Mouse (Mus musculus) midbrain, postnatal 0 days (tissue): ENCODE measurements around the gene Bhlha9. TPM values are rescaled to one million over a fixed set of nuclear protein-coding genes. Genes with fewer than 3 reads are reported as not detected.
A peak's percentile ranks its signal among the peaks of the same experiment; 100 is the strongest.

Experiments
- ATAC-seq: fragments of 200-750 bp; cut with Nextera tagmentation; 2 replicates; pipeline ENCODE4 v1.8.0; 2017; ENCODE audit warnings: moderate number of reproducible peaks, mild to moderate bottlenecking, moderate TSS enrichment, moderate library complexity; ENCODE audit not compliant: low FRiP score
- DNase-seq: peaks from one replicate; pipeline ENCODE4 v3.0.0-alpha.2; 2015; ENCODE audit warnings: low spot score
- H3K27ac ChIP-seq: fragments of 300-500 bp; sonication (generic); 2 replicates; pipeline ENCODE4 v1.5.1; 2014; ENCODE audit warnings: low read depth, mild to moderate bottlenecking, low read length, mixed read lengths
- H3K27me3 ChIP-seq: fragments of 300-500 bp; sonication (generic); 2 replicates; pipeline ENCODE4 v1.6.1; 2014; ENCODE audit warnings: low read length, control low read depth, mixed read lengths; ENCODE audit not compliant: insufficient read depth
- H3K36me3 ChIP-seq: fragments of 300-500 bp; sonication (generic); 2 replicates; pipeline ENCODE4 v1.6.1; 2014; ENCODE audit warnings: low read length, control low read depth, mixed read lengths; ENCODE audit not compliant: insufficient read depth
- H3K4me1 ChIP-seq: fragments of 300-500 bp; sonication (generic); 2 replicates; pipeline ENCODE4 v1.6.1; 2014; ENCODE audit warnings: mild to moderate bottlenecking, control low read depth, antibody characterized with exemption, low read length, mixed read lengths; ENCODE audit not compliant: insufficient read depth
- H3K4me2 ChIP-seq: fragments of 300-500 bp; sonication (generic); 2 replicates; pipeline ENCODE4 v1.6.1; 2014; ENCODE audit warnings: low read depth, mild to moderate bottlenecking, low read length, mixed read lengths; ENCODE audit not compliant: poor library complexity, severe bottlenecking
- H3K4me3 ChIP-seq: fragments of 300-500 bp; sonication (generic); 2 replicates; pipeline ENCODE4 v1.5.1; 2014; ENCODE audit warnings: low read depth, mild to moderate bottlenecking, low read length, moderate library complexity
- H3K9ac ChIP-seq: fragments of 300-500 bp; sonication (generic); replicated peaks from 2 replicates; pipeline ENCODE4 v1.6.1; 2014; ENCODE audit warnings: mild to moderate bottlenecking, low read length, moderate library complexity, mixed read lengths; ENCODE audit not compliant: poor library complexity, severe bottlenecking
- H3K9me3 ChIP-seq: fragments of 300-500 bp; sonication (generic); 2 replicates; pipeline ENCODE4 v1.6.1; 2016; ENCODE audit warnings: low read length, control low read depth
- CTCF ChIP-seq: IDR thresholded peaks from 2 replicates; pipeline ENCODE4 v1.5.1; 2016; ENCODE audit warnings: antibody characterized with exemption, mild to moderate bottlenecking
- WGBS: fragments of 180-500 bp; shearing (Covaris S2); extraction: QIAGEN DNeasy Blood & Tissue Kit; methylation state at CpG from one replicate; pipeline ENCODE4 v1.1.7; 2014; 5-methylcytosine and 5-hydroxymethylcytosine counted together
- polyA plus RNA-seq: library from polyadenylated mRNA; unstranded; fragments of >200 nt; fragmentation: Nextera tagmentation; extraction: Ambion mirVana; gene quantifications from 2 replicates; pipeline ENCODE4 v1.2.1, GENCODE M21; 2015
- total RNA-seq: library from RNA; depleted of rRNA; stranded (reverse); fragments of >200 nt; gene quantifications from 2 replicates; pipeline ENCODE4 v1.2.3, GENCODE M21; 2014

Bhlha9 gene
- total and polyA plus RNA-seq, 2 experiments from 2014 or later: 1.9 to 4.9 TPM

DNA sequence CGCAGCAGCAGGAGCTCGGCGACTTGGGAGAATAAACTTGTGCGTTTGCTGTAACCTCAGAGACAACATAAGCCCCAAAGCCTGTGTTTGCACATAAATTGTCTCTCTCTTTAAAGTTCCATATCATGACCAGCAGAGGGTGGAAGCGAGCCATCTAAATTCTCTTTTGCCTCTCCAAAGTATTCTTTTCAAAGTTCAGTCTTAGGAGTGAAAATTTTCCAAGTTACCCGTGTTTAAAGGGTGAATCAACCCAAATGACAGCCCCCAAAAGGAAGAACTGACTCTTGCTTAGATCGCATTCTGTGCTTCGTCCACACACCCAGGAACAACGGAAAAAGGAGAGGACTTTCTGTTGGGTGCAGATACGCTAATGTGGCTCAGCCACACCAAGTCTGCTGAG is 17.2 kb upstream of the Bhlha9 start:
- Histone ChIP-seq H3K27ac (no peak overlapping the region), H3K36me3 (no peaks in the 10 kb centered on the region), H3K9ac (no peak overlapping the region), H3K4me1 (no peaks in the 10 kb centered on the region), H3K4me3 (no peak overlapping the region), H3K9me3 (no peaks in the 10 kb centered on the region), H3K27me3 (no peaks in the 10 kb centered on the region), H3K4me2 (no peak overlapping the region)
- 6% methylated on average over 10 of the region's 10 CpGs for WGBS
- ATAC-seq: no peak
- TF ChIP-seq CTCF: peak; percentile 85
- peak; percentile 80 for DNase-seq

DNA sequence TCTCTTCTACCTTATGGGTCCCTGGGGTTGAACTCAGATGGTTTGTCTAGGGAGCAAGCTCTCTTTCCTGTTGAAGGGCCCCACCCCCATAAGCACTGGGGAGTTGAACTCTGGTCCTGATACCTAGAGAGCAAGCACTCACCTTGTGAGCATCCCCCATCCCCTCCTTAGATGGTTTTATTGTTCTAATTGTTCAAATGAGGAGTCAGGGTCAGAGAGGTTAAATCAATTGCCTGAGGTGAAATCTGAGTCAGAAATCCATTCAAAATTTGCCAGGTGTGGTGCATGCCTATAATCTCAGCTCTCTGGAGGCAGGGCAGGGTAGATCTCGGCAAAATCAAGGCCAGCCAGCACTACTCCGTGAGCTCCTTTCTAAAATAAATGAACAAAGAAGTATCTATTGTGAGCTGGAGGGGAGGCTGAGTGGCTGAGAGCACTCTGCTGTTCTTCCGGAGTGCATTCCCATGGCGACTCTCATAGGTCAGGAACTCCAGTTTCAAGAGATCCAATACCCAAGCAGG is 14.8 kb upstream of the Bhlha9 start:
- no peak for DNase-seq
- TF ChIP-seq CTCF: no peak
- no peak for ATAC-seq
- Histone ChIP-seq H3K4me2 (no peak overlapping the region), H3K4me3 (no peak overlapping the region), H3K9me3 (no peaks in the 10 kb centered on the region), H3K4me1 (no peaks in the 10 kb centered on the region), H3K27ac (no peak overlapping the region), H3K36me3 (no peaks in the 10 kb centered on the region), H3K9ac (no peak overlapping the region), H3K27me3 (no peaks in the 10 kb centered on the region)
- WGBS: 43% methylated on average over 4 of the region's 4 CpGs

DNA sequence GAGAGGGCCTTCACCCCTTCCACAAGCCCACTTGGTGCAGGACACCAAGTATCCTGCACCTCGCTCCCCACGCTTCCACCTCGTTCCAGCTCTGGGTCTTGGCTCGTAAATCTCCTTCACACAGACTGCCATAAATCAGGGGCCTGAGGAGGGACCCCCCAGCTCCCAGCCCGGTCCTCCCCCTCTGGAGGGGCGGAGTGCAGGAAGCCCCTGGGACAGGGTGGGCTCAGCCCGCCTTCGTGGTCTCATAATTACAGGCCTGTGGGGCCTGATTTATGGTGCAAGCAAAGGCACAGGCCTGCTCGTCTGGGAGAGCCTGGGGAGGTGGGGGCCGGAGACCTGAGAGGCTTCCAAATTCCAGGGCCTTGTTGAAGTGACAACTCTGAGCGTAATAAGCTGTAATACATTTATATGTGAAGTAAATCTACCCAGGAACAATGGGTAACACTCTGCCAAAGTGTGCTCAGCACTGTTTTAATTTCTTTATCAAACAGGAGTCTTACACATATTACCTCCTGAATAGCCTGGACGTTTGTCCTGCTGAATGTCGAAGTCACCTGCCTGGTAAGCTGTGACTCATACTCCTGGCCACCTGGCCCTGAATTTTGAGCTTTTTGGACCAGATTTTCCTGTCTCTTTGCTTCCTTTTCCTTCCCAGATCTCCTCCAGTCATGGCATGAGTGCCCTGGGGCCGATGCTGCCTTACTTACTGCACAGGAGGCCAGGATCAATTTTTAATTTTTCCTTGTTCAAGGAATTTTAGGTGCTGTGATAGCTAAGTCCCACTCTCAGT is 12.9 kb upstream of the Bhlha9 start:
- no peak for TF ChIP-seq CTCF
- no peaks in the 10 kb centered on the region for H3K27me3 ChIP-seq
- H3K36me3 ChIP-seq: no peaks in the 10 kb centered on the region
- no peak overlapping the region for H3K9ac ChIP-seq
- H3K4me3 ChIP-seq: no peak overlapping the region
- DNase-seq: no peak
- ATAC-seq: no peak
- WGBS: 73% methylated on average over 14 of the region's 14 CpGs
- H3K4me1 ChIP-seq: no peaks in the 10 kb centered on the region
- no peak overlapping the region for H3K4me2 ChIP-seq
- no peak overlapping the region for H3K27ac ChIP-seq
- no peaks in the 10 kb centered on the region for H3K9me3 ChIP-seq

DNA sequence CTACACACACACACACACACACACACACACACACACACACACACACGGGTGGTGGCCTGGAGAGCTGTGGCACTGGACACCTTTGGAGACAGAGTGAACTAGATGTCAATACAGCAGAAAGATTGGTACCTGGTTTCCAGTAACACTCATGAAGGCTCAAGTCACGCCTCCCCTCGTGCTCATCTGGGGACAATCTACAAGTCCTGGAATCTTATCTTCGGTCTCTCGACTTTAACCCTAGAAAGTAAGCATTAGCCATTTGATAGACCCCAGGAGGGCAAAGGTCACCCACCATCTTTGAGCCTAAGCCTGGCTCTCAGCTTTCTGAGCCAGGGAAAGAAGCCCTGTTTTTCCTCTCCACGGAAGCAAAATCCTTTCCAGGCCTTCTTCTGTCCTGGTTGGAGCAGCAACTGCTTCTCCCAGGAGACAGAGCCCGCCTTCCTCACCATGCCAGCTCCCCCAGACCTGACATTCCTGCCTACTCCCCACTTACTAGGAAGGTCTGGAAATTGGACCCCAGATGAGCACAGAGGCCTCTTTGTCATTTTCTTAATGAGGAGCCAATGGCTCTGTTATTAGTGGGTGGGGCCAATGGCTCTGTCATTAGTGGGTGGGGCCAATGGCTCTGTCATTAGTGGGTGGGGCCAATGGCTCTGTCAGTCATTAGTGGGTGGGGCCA is 10.3 kb upstream of the Bhlha9 start:
- Histone ChIP-seq H3K9me3 (no peaks in the 10 kb centered on the region), H3K4me3 (no peak overlapping the region), H3K4me2 (no peak overlapping the region), H3K36me3 (no peaks in the 10 kb centered on the region), H3K4me1 (no peaks in the 10 kb centered on the region), H3K27me3 (no peaks in the 10 kb centered on the region), H3K27ac (no peak overlapping the region), H3K9ac (no peak overlapping the region)
- ATAC-seq: no peak
- WGBS: 82% methylated on average over 7 of the region's 7 CpGs
- no peak for TF ChIP-seq CTCF
- no peak for DNase-seq

DNA sequence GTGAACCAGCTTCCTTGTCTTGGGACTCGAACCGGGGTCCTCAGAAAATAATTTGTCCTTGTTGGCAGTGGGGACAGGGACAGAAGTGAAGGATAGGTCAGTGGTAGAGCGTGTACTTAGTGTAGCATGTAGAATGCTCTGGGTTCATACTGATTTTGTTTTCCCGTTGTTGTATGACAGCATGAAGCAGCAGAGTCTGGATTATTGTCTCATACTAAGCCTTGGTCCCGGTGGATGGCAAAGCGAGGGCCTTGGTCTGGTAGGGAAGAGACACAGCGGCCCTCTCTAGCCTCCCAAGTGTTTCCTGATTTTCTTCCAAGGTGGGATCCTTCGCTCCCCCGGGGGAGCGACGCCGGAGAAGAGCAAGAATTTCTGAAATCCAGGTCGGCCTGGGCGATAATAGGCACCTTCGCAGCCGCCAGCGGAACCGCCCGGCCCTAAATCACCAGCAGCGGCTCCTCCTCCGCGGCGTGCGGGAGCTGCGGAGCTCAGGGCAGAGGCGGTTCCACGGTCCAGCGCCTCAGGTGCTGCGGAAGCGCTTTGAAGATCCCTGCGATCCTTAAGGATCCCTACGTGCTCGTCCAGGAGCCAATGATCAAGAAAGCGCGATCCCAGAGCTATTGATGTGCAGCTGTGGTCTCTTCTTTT is 6.1 kb upstream of the Bhlha9 start:
- Histone ChIP-seq H3K27ac (no peak overlapping the region), H3K4me1 (no peaks in the 10 kb centered on the region), H3K4me3 (peak overlapping the region; percentile 33), H3K36me3 (no peaks in the 10 kb centered on the region), H3K9me3 (no peaks in the 10 kb centered on the region), H3K27me3 (peaks cover 15% of the 10 kb centered on the region), H3K9ac (peak overlapping the region; percentile 50), H3K4me2 (peak overlapping the region; percentile 51)
- TF ChIP-seq CTCF: no peak
- 8% methylated on average over 35 of the region's 35 CpGs for WGBS
- DNase-seq (no peak), ATAC-seq (no peak)
